8 mouse cellular contexts compared by ENCODE assay signal in genomic region chr1:58393284-58394195, GRCm38 (mm10). TPM values are rescaled to one million over a fixed set of nuclear protein-coding genes. Genes with fewer than 3 reads are reported as not detected.
A peak's percentile ranks its signal among the peaks of the same experiment; 100 is the strongest.
DNase-seq lines count a peak whose midpoint lies in the region; ATAC-seq and TF ChIP-seq lines count a peak whose summit lies in the region.

No protein-coding gene starts in this region.

- TF ChIP-seq RAD21 in MEL (IDR thresholded peaks at IDR 0.05; ENCODE audit: low read depth, low read length) = no peak

- H3K36me3 ChIP-seq in MEL (ENCODE audit: control insufficient read depth in 1 of 2, insufficient read depth in 2 of 2, low read length in 2 of 2) = peaks cover 30 to 31% of the 10 kb centered on the region in 2 experiments
- peaks cover 38% of the 10 kb centered on the region for H3K36me3 ChIP-seq in forebrain, embryonic 13.5 days (ENCODE audit: poor library complexity, severe bottlenecking)
- peaks cover 13% of the 10 kb centered on the region; the same call in 1 of the 2 replicates for H3K36me3 ChIP-seq in lung, postnatal 0 days (ENCODE audit: insufficient read depth, low read length)

- peak; percentile 72 for DNase-seq in MEL (ENCODE audit: low read depth, low spot score)
- peak; percentile 42 for DNase-seq in cerebellum, adult 11 months
- DNase-seq in heart, postnatal 14 days = peak; percentile 60
- DNase-seq in kidney, postnatal 4 days = peak; percentile 68 to 78
- peak; percentile 55 for DNase-seq in lung, postnatal 0 days (ENCODE audit: low spot score)
- DNase-seq in ovary, adult 18-20 months (ENCODE audit: low spot score) = peak; percentile 26
- DNase-seq in thymus, postnatal 25 days = peak; percentile 55

- H3K9ac ChIP-seq in MEL (ENCODE audit: control insufficient read depth, low read depth, low read length, poor library complexity, severe bottlenecking) = peak overlapping the region; percentile 100
- peak overlapping the region; percentile 97 for H3K9ac ChIP-seq in forebrain, embryonic 13.5 days
- peak overlapping the region; percentile 97 for H3K9ac ChIP-seq in lung, postnatal 0 days (replicated peaks; ENCODE audit: low read depth)

- peaks cover 11 to 13% of the 10 kb centered on the region in 2 experiments for H3K4me1 ChIP-seq in MEL (ENCODE audit: control insufficient read depth in 1 of 2, insufficient read depth in 2 of 2, low read length in 2 of 2)
- peaks cover 24% of the 10 kb centered on the region for H3K4me1 ChIP-seq in forebrain, embryonic 13.5 days
- peaks cover 5% of the 10 kb centered on the region; the same call in 1 of the 2 replicates for H3K4me1 ChIP-seq in lung, postnatal 0 days (ENCODE audit: insufficient read depth, low read depth, low read length)

- WGBS in forebrain, embryonic 13.5 days = 2% methylated on average over 58 of the region's 90 CpGs
- 3% methylated on average over 39 of the region's 90 CpGs for WGBS in lung, postnatal 0 days

- ATAC-seq in forebrain, embryonic 13.5 days = peak; percentile 70
- peak; percentile 61 for ATAC-seq in lung, postnatal 0 days

- no peak for TF ChIP-seq EP300 in MEL (IDR thresholded peaks at IDR 0.05; ENCODE audit: low read depth in 1 of 2, low read length in 2 of 2)
- no peak for TF ChIP-seq EP300 in lung, postnatal 0 days (IDR thresholded peaks at IDR 0.05)

- H3K4me3 ChIP-seq in MEL (ENCODE audit: control insufficient read depth in 1 of 2, insufficient read depth in 1 of 2, low read depth in 2 of 2, low read length in 2 of 2) = peak overlapping the region; percentile 84 to 85
- H3K4me3 ChIP-seq in forebrain, embryonic 13.5 days = peak overlapping the region; percentile 90
- peak overlapping the region; percentile 98 for H3K4me3 ChIP-seq in lung, postnatal 0 days (ENCODE audit: low read depth, low read length)

- intact Hi-C loops in heart, postnatal 14 days (cut with DNase I) = loop anchor here (5.0 to 10.0 kb wide), 2 partner anchors 96 to 989 kb away; partner anchors contain the start of genes Maip1 and Tyw5

- TF ChIP-seq CTCF in MEL (IDR thresholded peaks at IDR 0.05 in 2 of 3, conservative IDR thresholded peaks at IDR 0.05 in 1 of 3; ENCODE audit: control insufficient read depth in 1 of 3, insufficient read depth in 1 of 3, low read depth in 2 of 3, low read length in 3 of 3, poor library complexity in 1 of 3, severe bottlenecking in 1 of 3) = peak in 2 of 3 experiments; percentile 1 to 22; a peak in 3 of 6 replicates
- peak; percentile 29 for TF ChIP-seq CTCF in lung, postnatal 0 days (IDR thresholded peaks at IDR 0.05)

- H3K27me3 ChIP-seq in MEL (ENCODE audit: control insufficient read depth in 1 of 2, insufficient read depth in 2 of 2, low read length in 2 of 2) = no peaks in the 10 kb centered on the region
- no peaks in the 10 kb centered on the region for H3K27me3 ChIP-seq in forebrain, embryonic 13.5 days
- no peaks in the 10 kb centered on the region for H3K27me3 ChIP-seq in lung, postnatal 0 days (replicated peaks; ENCODE audit: insufficient read depth, low read length)

- peak overlapping the region; percentile 89 for H3K4me2 ChIP-seq in forebrain, embryonic 13.5 days
- H3K4me2 ChIP-seq in lung, postnatal 0 days (replicated peaks; ENCODE audit: low read depth, low read length) = peak overlapping the region; percentile 82

- H3K27ac ChIP-seq in MEL (ENCODE audit: control insufficient read depth, low read depth, low read length) = peak overlapping the region; percentile 91
- peak overlapping the region; percentile 98 for H3K27ac ChIP-seq in forebrain, embryonic 13.5 days
- peak overlapping the region; percentile 95 for H3K27ac ChIP-seq in lung, postnatal 0 days (ENCODE audit: low read length)

- H3K79me2 ChIP-seq in MEL (ENCODE audit: control insufficient read depth, insufficient read depth, low read length, poor library complexity) = peaks cover 34% of the 10 kb centered on the region

- TF ChIP-seq POLR2A in MEL (IDR thresholded peaks at IDR 0.05; ENCODE audit: control insufficient read depth in 1 of 2, insufficient read depth in 1 of 2, low read depth in 1 of 2, low read length in 2 of 2, poor library complexity in 1 of 2) = no peak

- H3K9me3 ChIP-seq in MEL (replicated peaks; ENCODE audit: insufficient read depth, low read length) = no peaks in the 10 kb centered on the region
- H3K9me3 ChIP-seq in forebrain, embryonic 13.5 days (replicated peaks) = no peaks in the 10 kb centered on the region
- H3K9me3 ChIP-seq in lung, postnatal 0 days (ENCODE audit: low read length) = no peaks in the 10 kb centered on the region

TF ChIP-seq in MEL, 35 proteins besides CTCF, POLR2A, EP300 and RAD21:
- TF ChIP-seq GABPA (IDR thresholded peaks at IDR 0.05; ENCODE audit: low read depth, low read length) (no peak), TCF12 (IDR thresholded peaks at IDR 0.05; ENCODE audit: low read depth, low read length) (no peak), MXI1 (IDR thresholded peaks at IDR 0.05; ENCODE audit: low read depth, low read length) (peak; percentile 83; the same call in 1 of the 2 replicates), ZKSCAN1 (IDR thresholded peaks at IDR 0.05; ENCODE audit: low read depth, low read length) (no peak), ZNF384 (IDR thresholded peaks at IDR 0.05; ENCODE audit: low read depth, low read length) (no peak), USF1 (IDR thresholded peaks at IDR 0.05; ENCODE audit: low read depth, low read length) (peak; percentile 45; the same call in 1 of the 2 replicates), POLR2AphosphoS2 (IDR thresholded peaks at IDR 0.05; ENCODE audit: low read length) (no peak), MYB (IDR thresholded peaks at IDR 0.05; ENCODE audit: low read depth, low read length) (no peak), CHD1 (IDR thresholded peaks at IDR 0.05; ENCODE audit: low read depth, low read length) (no peak), BHLHE40 (IDR thresholded peaks at IDR 0.05; ENCODE audit: borderline replicate concordance, low read depth, low read length) (peak; percentile 55; the same call in 1 of the 2 replicates), JUND (IDR thresholded peaks at IDR 0.05; ENCODE audit: low read depth, low read length) (no peak), NRF1 (IDR thresholded peaks at IDR 0.05; ENCODE audit: insufficient read depth, low read depth, low read length, poor library complexity, severe bottlenecking) (no peak), TBP (IDR thresholded peaks at IDR 0.05; ENCODE audit: low read depth, low read length) (no peak), SMC3 (IDR thresholded peaks at IDR 0.05; ENCODE audit: low read depth, low read length) (no peak)

RNA-seq across cellular contexts. Expression of gene Bzw1, which starts 0.8 kb away (rescaled TPM):
- 199 and 221 TPM in 2 replicates for total RNA-seq in MEL (2012; rRNA removed)
- 100 to 1,000 TPM; 242 to 268 TPM for polyA plus RNA-seq in MEL (2012; ENCODE audit: insufficient read depth in 1 of 2, insufficient read length in 2 of 2, low read depth in 1 of 2, low replicate concordance in 2 of 2, missing spikeins in 1 of 2)
- 441 and 458 TPM in 2 replicates for polyA plus RNA-seq in forebrain, embryonic 13.5 days (2015; fragmentation: Nextera tagmentation; extraction: Ambion mirVana)
- total RNA-seq in heart, postnatal 14 days (2021) = 10 to 100 TPM; 74.3 to 83.6 TPM
- 201 and 206 TPM in 2 replicates for polyA plus RNA-seq in lung, postnatal 0 days (2015; fragmentation: Nextera tagmentation; extraction: Ambion mirVana)

RNA-seq across cellular contexts. Expression of gene Clk1, which starts 30.3 kb away (rescaled TPM):
- 32.5 and 35.8 TPM in 2 replicates for total RNA-seq in MEL (2012; rRNA removed)
- polyA plus RNA-seq in MEL (2012; ENCODE audit: insufficient read depth in 1 of 2, insufficient read length in 2 of 2, low read depth in 1 of 2, low replicate concordance in 2 of 2, missing spikeins in 1 of 2) = 1,000 to 10,000 TPM in 1 of 2 experiments, 10 to 100 TPM in 1; 41.1 to 1,029 TPM
- 165 and 177 TPM in 2 replicates for polyA plus RNA-seq in forebrain, embryonic 13.5 days (2015; fragmentation: Nextera tagmentation; extraction: Ambion mirVana)
- 10 to 100 TPM; 80.3 to 95.1 TPM for total RNA-seq in heart, postnatal 14 days (2021)
- polyA plus RNA-seq in lung, postnatal 0 days (2015; fragmentation: Nextera tagmentation; extraction: Ambion mirVana) = 236 and 247 TPM in 2 replicates

RNA-seq across cellular contexts. Expression of gene Nif3l1, which starts 51.4 kb away (rescaled TPM):
- 26.9 and 28.5 TPM in 2 replicates for total RNA-seq in MEL (2012; rRNA removed)
- 10 to 100 TPM in 1 of 2 experiments, not detected in 1; 32.8 TPM for polyA plus RNA-seq in MEL (2012; ENCODE audit: insufficient read depth in 1 of 2, insufficient read length in 2 of 2, low read depth in 1 of 2, low replicate concordance in 2 of 2, missing spikeins in 1 of 2)
- polyA plus RNA-seq in forebrain, embryonic 13.5 days (2015; fragmentation: Nextera tagmentation; extraction: Ambion mirVana) = 64.1 and 64.8 TPM in 2 replicates
- 10 to 100 TPM; 12.8 to 13.3 TPM for total RNA-seq in heart, postnatal 14 days (2021)
- polyA plus RNA-seq in lung, postnatal 0 days (2015; fragmentation: Nextera tagmentation; extraction: Ambion mirVana) = 13.0 and 14.9 TPM in 2 replicates

RNA-seq across cellular contexts. Expression of gene Ppil3, which starts 51.7 kb away (rescaled TPM):
- 74.3 and 84.9 TPM in 2 replicates for total RNA-seq in MEL (2012; rRNA removed)
- 100 to 1,000 TPM in 1 of 2 experiments, 10 to 100 TPM in 1; 76.8 to 503 TPM for polyA plus RNA-seq in MEL (2012; ENCODE audit: insufficient read depth in 1 of 2, insufficient read length in 2 of 2, low read depth in 1 of 2, low replicate concordance in 2 of 2, missing spikeins in 1 of 2)
- polyA plus RNA-seq in forebrain, embryonic 13.5 days (2015; fragmentation: Nextera tagmentation; extraction: Ambion mirVana) = 54.2 and 54.6 TPM in 2 replicates
- 10 to 100 TPM; 16.7 to 19.6 TPM for total RNA-seq in heart, postnatal 14 days (2021)
- polyA plus RNA-seq in lung, postnatal 0 days (2015; fragmentation: Nextera tagmentation; extraction: Ambion mirVana) = 31.3 and 35.1 TPM in 2 replicates

Comparison
In these comparisons a context has a peak if more than half of its experiments do, and no peak if none do; other contexts are left out.
1. Peak in every context shown above with its lines: DNase-seq, ATAC-seq, H3K4me3 ChIP-seq and H3K27ac ChIP-seq.